Mouse (Mus musculus): ENCODE measurements around the gene Btbd16. TPM values are rescaled to one million over a fixed set of nuclear protein-coding genes. Genes with fewer than 3 reads are reported as not detected.

Btbd16 gene
- under 1 TPM; 0.57 to 0.61 TPM for total RNA-seq (2021)

GRCm38 (mm10) chr7:130773914-130774630, at the start of gene Btbd16:
Btbd16 (plus strand) TSS chr7:130774069.
- DNase-seq: no peak

- peak; percentile 52 to 56 for DNase-seq
Measured at GRCm38 (mm10) chr7:130726185-130726584, 47.7 kb upstream of the Btbd16 start.

- DNase-seq: no peak
Measured at GRCm38 (mm10) chr7:130726724-130727422, 47.0 kb upstream of the Btbd16 start.

DNA sequence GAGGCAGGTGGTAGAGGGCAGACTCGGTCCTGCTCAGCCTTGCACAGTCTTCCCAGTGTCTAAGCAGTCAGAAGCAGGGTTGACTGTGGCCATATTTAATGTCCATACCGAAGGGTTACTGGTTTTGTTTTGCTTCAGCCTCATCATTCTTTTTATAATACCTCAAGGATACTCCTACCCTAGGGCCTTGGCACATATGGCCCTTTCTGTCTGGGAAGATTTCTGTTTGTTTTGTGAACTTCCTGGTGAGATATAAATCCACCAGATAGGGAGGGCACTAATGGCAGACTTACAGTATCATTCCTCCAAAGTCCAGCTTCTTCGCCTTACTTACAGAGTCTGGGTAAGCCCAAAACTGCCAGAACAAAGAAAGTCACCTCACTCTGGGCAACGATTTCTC, 46.3 kb upstream of the Btbd16 start:
- no peak for DNase-seq

DNA sequence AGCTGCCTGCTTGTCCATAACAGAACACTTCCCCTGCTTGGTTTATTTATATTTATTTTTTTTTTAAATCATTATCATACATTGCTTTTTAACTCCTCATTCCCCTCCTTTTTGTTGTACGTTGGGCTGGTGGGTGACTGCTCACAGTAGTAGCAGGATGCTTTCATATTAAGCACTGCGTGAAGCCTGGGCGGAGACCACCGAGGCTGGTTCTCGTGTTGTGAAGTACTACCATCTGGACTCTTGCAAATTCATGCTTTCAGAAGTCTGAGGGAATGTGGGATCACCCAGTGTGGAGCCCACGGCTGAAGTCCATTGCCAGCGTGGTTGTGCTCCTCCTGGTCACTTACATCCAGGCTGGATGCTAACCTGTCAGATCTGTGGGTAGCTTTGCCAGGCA, 42.1 kb upstream of the Btbd16 start:
- DNase-seq: no peak

- DNase-seq: no peak
Measured at GRCm38 (mm10) chr7:130732908-130733307, 41.0 kb upstream of the Btbd16 start.

GRCm38 (mm10) chr7:130733423-130733822, 40.4 kb upstream of the Btbd16 start:
- no peak for DNase-seq

GRCm38 (mm10) chr7:130734195-130734787, 39.6 kb upstream of the Btbd16 start:
- DNase-seq: no peak

- DNase-seq: no peak
Measured at GRCm38 (mm10) chr7:130741099-130741498, 32.8 kb upstream of the Btbd16 start.

DNA sequence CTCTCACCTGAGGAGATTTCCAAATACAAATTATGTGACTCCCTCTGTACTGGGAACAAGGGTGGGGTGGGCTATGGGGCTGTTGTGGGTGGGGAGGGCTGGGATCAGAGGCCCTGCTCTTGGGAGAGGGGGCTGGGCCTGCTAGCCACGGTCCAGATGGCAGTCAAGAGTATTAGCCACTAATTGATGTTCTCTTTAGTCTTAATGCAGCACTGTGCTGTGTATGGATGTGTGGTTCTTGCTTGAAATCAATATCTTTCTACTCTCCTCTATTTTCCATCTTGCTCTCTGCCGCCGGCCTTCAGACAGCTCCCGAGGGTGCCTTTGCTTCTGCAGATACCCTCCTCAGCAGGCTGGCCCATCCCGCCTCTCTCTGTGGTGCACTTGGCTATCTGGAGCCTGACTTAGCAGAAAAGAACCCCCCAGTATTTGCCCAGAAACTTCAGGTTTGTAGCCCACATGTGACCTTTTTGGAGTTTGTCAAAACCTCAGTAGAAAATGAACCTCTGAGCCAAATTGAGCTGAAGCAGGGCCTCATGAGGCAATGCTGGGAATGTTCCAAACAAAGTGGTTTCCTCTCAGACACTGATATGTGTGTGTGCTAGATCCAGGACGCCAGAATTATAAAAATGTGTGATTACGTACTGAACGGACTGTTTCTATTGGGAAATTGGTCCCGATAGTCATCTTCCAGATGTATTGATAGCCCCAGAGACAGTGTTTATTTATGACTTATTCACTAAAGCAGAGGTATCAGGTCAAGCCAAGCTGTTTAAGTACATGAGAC, 30.4 kb upstream of the Btbd16 start:
- DNase-seq: no peak

- no peak for DNase-seq
Measured at GRCm38 (mm10) chr7:130749165-130749564, 24.7 kb upstream of the Btbd16 start.

- peak in 1 of 2 experiments; percentile 32 for DNase-seq
Measured at GRCm38 (mm10) chr7:130750752-130751490, 22.9 kb upstream of the Btbd16 start.

GRCm38 (mm10) chr7:130751678-130752077, 22.2 kb upstream of the Btbd16 start:
- no peak for DNase-seq

GRCm38 (mm10) chr7:130754790-130755189, 19.1 kb upstream of the Btbd16 start:
- no peak for DNase-seq

DNA sequence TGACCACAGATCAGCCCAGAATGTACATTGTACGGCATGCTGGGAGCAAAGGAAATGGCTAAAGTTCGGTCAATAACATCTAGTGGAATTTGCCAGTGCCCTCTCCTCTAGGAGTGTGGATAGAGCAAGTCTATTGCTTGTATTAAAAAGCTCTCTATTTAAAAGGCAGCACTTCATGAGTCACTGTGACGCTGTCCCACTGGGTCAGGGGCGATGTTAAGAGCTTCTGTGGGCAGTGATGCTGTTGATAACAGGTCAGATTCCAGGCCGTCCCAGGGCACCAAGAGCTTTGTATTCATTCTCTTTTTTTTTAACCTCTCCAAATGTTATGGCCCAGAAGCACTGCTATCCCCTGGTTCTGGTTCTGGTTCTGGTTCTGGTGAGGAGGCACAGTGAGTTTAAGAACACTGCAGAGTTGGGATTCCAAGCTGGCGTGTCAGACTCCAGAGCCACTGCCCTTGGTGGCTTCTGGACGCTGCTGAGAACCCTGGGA, 17.5 kb upstream of the Btbd16 start:
- DNase-seq: no peak

DNA sequence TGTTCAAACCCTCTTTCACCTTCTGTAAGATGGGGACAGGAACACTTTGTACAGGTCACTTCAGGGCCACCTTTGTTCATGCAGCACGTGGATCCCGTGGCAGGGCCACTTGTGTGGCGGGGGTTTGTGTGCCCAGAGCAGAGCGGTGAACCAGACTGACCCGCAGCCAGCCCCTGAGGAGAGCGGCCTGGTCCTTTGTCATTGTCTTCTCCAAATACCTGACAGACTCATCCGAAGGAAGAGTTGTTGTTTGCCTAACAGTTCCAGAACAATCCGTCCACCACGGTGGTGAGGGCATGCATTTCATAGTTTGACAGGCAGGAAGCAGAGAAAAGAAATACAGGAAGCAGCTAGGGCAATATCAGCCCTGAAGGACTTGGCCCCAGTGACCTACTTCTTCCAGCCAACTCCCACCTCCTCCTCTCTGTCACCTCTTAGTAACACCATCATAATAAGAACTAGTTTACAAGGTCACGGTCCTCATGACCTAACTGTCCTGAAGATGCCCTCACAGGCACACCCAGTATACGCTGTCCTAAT, 16.5 kb upstream of the Btbd16 start:
- DNase-seq: no peak

GRCm38 (mm10) chr7:130762071-130762897, 11.6 kb upstream of the Btbd16 start:
- peak; percentile 51 to 70 for DNase-seq

- no peak for DNase-seq
Measured at GRCm38 (mm10) chr7:130764160-130764559, 9.7 kb upstream of the Btbd16 start.

DNA sequence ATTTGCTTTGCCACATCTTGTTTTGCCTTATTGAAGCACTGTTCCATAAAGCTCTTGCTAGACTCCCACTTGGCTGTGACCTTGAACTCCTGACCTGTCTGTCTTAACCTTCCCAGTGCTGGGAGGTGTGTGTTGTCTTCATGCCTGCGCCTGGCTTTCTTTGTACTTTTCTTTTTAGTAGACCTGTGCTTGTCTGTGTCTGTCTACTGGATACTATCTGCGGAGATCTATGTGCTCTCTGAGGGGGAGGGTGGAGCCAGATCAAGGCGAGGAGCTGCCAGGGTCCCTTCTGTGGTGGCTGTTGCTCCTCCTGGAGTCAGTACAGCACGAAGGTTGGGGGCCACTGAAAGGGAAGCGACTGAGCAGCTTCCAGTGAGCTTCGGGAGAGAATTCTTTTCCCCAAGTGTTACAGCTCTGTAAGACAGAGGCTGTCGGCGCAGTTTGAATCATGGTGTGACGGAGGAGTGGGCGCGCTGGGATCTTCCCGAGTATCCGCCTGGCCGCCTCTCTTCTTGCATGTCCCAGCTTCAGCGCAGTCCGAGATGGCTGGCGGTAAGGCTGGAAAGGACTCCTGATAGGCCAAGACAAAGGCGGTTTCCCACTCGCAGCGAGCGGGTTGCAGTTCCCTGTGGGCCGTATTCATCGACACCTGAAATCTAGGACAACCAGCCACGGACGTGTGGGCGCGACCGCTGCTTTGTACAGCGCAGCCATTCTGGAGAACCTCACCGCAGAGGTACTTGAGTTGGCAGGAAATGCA, 7.3 kb upstream of the Btbd16 start:
- no peak for DNase-seq

DNA sequence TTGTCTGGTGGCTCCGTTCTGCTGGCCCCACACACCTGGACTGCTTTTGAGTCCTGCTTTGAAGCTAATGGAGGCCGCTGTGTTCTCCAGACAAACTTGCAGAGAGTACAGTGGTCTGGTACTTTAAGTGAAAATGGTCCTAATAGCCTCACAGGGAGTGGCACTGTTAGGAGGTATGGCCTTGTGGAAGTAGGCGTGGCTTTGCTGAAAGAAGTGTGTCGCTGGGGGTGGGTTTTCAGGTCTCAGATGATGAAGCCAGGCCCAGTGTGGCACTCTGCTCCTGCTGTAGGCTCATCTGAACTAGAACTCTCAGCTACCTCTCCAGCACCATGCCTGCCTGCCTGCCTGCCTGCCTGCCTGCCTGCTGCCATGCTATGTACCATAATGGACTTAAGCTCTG, 5.7 kb upstream of the Btbd16 start:
- DNase-seq: no peak
